Mouse (Mus musculus) lung, postnatal 25 days (tissue): ENCODE measurements around the gene Sprr2a1.
"Not testable (repeated sequence)": the region's sequence is repeated elsewhere in the genome, so short reads cannot be mapped to it uniquely, and the experiment has no call there.

Experiments used
- DNase-seq: peaks from one replicate; pipeline ENCODE4 v3.0.0; 2022; ENCODE audit warnings: low spot score

Sprr2a1 gene

GRCm38 (mm10) chr3:92215569-92215968 lies at the start of gene Sprr2a1, which contains the start of gene Sprr2a2:
TSS of gene Sprr2a1 (plus strand) at chr3:92215799.
TSS of gene Sprr2a2 (plus strand) at chr3:92215920.
- DNase-seq, result not testable (repeated sequence)

GRCm38 (mm10) chr3:92169847-92170246 lies 45.8 kb upstream of the Sprr2a1 start:
- DNase-seq, result no peak

- DNase-seq, result no peak
Observed at GRCm38 (mm10) chr3:92176880-92177279, 38.7 kb upstream of the Sprr2a1 start.

GRCm38 (mm10) chr3:92195512-92196200 lies 19.9 kb upstream of the Sprr2a1 start:
- DNase-seq, result no peak

- not testable (repeated sequence) for DNase-seq
Observed at GRCm38 (mm10) chr3:92211133-92211925, 4.3 kb upstream of the Sprr2a1 start.

GRCm38 (mm10) chr3:92212059-92212458 lies 3.5 kb upstream of the Sprr2a1 start:
- not testable (repeated sequence) for DNase-seq

GRCm38 (mm10) chr3:92213651-92214050 lies 1.9 kb upstream of the Sprr2a1 start:
- DNase-seq, result not testable (repeated sequence)

- DNase-seq, result not testable (repeated sequence)
Observed at GRCm38 (mm10) chr3:92219031-92219430, 3.4 kb downstream of the Sprr2a1 start.

GRCm38 (mm10) chr3:92223708-92224107 lies 8.1 kb downstream of the Sprr2a1 start:
- not testable (repeated sequence) for DNase-seq

GRCm38 (mm10) chr3:92227410-92227809 lies 11.8 kb downstream of the Sprr2a1 start:
- not testable (repeated sequence) for DNase-seq

GRCm38 (mm10) chr3:92236463-92237189 lies 21.0 kb downstream of the Sprr2a1 start:
- DNase-seq, result not testable (repeated sequence)

- not testable (repeated sequence) for DNase-seq
Observed at GRCm38 (mm10) chr3:92238736-92239135, 23.1 kb downstream of the Sprr2a1 start.

GRCm38 (mm10) chr3:92239197-92239596 lies 23.6 kb downstream of the Sprr2a1 start:
- not testable (repeated sequence) for DNase-seq

GRCm38 (mm10) chr3:92244833-92245232 lies 29.2 kb downstream of the Sprr2a1 start:
- DNase-seq, result not testable (repeated sequence)

- not testable (repeated sequence) for DNase-seq
Observed at GRCm38 (mm10) chr3:92246245-92246644, 30.6 kb downstream of the Sprr2a1 start.

GRCm38 (mm10) chr3:92248494-92248893 lies 32.9 kb downstream of the Sprr2a1 start:
- not testable (repeated sequence) for DNase-seq

GRCm38 (mm10) chr3:92250450-92250849 lies 34.9 kb downstream of the Sprr2a1 start:
- not testable (repeated sequence) for DNase-seq

- DNase-seq, result not testable (repeated sequence)
Observed at GRCm38 (mm10) chr3:92253860-92254259, 38.3 kb downstream of the Sprr2a1 start.

GRCm38 (mm10) chr3:92258526-92258925 lies 42.9 kb downstream of the Sprr2a1 start:
- DNase-seq, result not testable (repeated sequence)

- not testable (repeated sequence) for DNase-seq
Observed at GRCm38 (mm10) chr3:92263462-92263861, 47.9 kb downstream of the Sprr2a1 start.
